14 mouse cellular contexts compared by ENCODE assay signal in genomic region chr14:54481402-54481801, GRCm38 (mm10). TPM values are rescaled to one million over a fixed set of nuclear protein-coding genes. Genes with fewer than 3 reads are reported as not detected.
A peak's percentile ranks its signal among the peaks of the same experiment; 100 is the strongest.
DNase-seq lines count a peak whose midpoint lies in the region; ATAC-seq lines count a peak whose summit lies in the region.
"Had no signal": no experiment of that assay in that cellular context is flagged by ENCODE, and none has a peak within 500 bp of the region (broad histone marks: within the 10 kb centered on the region; RNA-seq: fewer than 3 reads in every experiment).

No protein-coding gene starts in this region.

- 79% methylated on average over 8 of the region's 8 CpGs for WGBS in forebrain, embryonic 10.5 days

- no peak overlapping the region for H3K4me3 ChIP-seq in forebrain, embryonic 10.5 days
- H3K4me3 ChIP-seq: hindbrain, embryonic 12.5 days; limb, embryonic 13.5 days had no signal

- no peaks in the 10 kb centered on the region for H3K36me3 ChIP-seq in forebrain, embryonic 10.5 days (replicated peaks)
- H3K36me3 ChIP-seq: hindbrain, embryonic 12.5 days; limb, embryonic 13.5 days had no signal

- H3K27ac ChIP-seq in forebrain, embryonic 10.5 days: no peak overlapping the region
- H3K27ac ChIP-seq: hindbrain, embryonic 12.5 days; limb, embryonic 13.5 days; stomach, postnatal 0 days had no signal

- DNase-seq in adrenal gland, adult 2 months: peak; percentile 62
- DNase-seq in adrenal gland, adult 18-20 months (ENCODE audit: low spot score in 2 of 2): no peak
- peak; percentile 34 for DNase-seq in NIH3T3 (ENCODE audit: low read depth)
- peak; percentile 84 for DNase-seq in induced T-regulatory cell, adult 2 months (ENCODE audit: low read depth)
- DNase-seq in thymus, postnatal 10 days (ENCODE audit: low spot score in 2 of 2): peak; percentile 41 to 42
- DNase-seq in cerebellum, adult 11 months: no peak
- DNase-seq in forebrain, embryonic 10.5 days (ENCODE audit: extremely low spot score, low spot score): no peak
- DNase-seq: cerebellum, postnatal 25 days; lung, embryonic 14.5 days; right cerebral cortex, postnatal 25 days had no signal

- no peak for ATAC-seq in erythroid progenitor cell, adult 5-6 weeks (replicated peaks; ENCODE audit: low FRiP score, poor library complexity, severe bottlenecking)

- peaks cover 45% of the 10 kb centered on the region for H3K4me1 ChIP-seq in forebrain, embryonic 10.5 days

- no peaks in the 10 kb centered on the region for H3K9me3 ChIP-seq in forebrain, embryonic 10.5 days
- H3K9me3 ChIP-seq: hindbrain, embryonic 12.5 days; limb, embryonic 13.5 days had no signal

- peaks cover 54% of the 10 kb centered on the region for H3K27me3 ChIP-seq in forebrain, embryonic 10.5 days (ENCODE audit: poor library complexity, severe bottlenecking)

RNA-seq across cellular contexts. Expression of gene Rem2, which starts 5.5 kb away (rescaled TPM):
- under 1 TPM; 0.29 to 0.45 TPM for total RNA-seq in adrenal gland, adult 2 months (2021)
- polyA plus RNA-seq in adrenal gland, adult 2 months (2012; rRNA removed): 0.40 and 0.49 TPM in 2 replicates
- 1 to 10 TPM in 1 of 2 experiments, under 1 TPM in 1; 0.26 to 1.1 TPM for total RNA-seq in adrenal gland, adult 18-20 months (2021)
- not detected in 2 replicates for total RNA-seq in erythroid progenitor cell, adult 5-6 weeks (2015; ENCODE audit: low replicate concordance)
- total RNA-seq in erythroid progenitor cell, adult 5-6 weeks (2017; ENCODE audit: low replicate concordance): not detected in 2 replicates
- 12.5 TPM in 2 replicates for polyA plus RNA-seq in forebrain, embryonic 10.5 days (2016; fragmentation: Nextera tagmentation; extraction: Ambion mirVana)

RNA-seq across cellular contexts. Expression of gene Lrp10, which starts 17.5 kb away (rescaled TPM):
- 100 to 1,000 TPM; 116 to 139 TPM for total RNA-seq in adrenal gland, adult 2 months (2021)
- polyA plus RNA-seq in adrenal gland, adult 2 months (2012; rRNA removed): 262 and 276 TPM in 2 replicates
- total RNA-seq in adrenal gland, adult 18-20 months (2021): 100 to 1,000 TPM in 1 of 2 experiments, 10 to 100 TPM in 1; 95.4 to 119 TPM
- 21.0 and 22.0 TPM in 2 replicates for total RNA-seq in erythroid progenitor cell, adult 5-6 weeks (2015; ENCODE audit: low replicate concordance)
- total RNA-seq in erythroid progenitor cell, adult 5-6 weeks (2017; ENCODE audit: low replicate concordance): 23.0 and 38.6 TPM in 2 replicates
- polyA plus RNA-seq in forebrain, embryonic 10.5 days (2016; fragmentation: Nextera tagmentation; extraction: Ambion mirVana): 23.8 and 24.4 TPM in 2 replicates

RNA-seq across cellular contexts. Expression of gene Prmt5, which starts 35.9 kb away (rescaled TPM):
- total RNA-seq in adrenal gland, adult 2 months (2021): 10 to 100 TPM; 45.2 to 47.4 TPM
- 39.1 and 44.3 TPM in 2 replicates for polyA plus RNA-seq in adrenal gland, adult 2 months (2012; rRNA removed)
- 10 to 100 TPM; 38.9 to 43.3 TPM for total RNA-seq in adrenal gland, adult 18-20 months (2021)
- 9.6 and 11.5 TPM in 2 replicates for total RNA-seq in erythroid progenitor cell, adult 5-6 weeks (2015; ENCODE audit: low replicate concordance)
- total RNA-seq in erythroid progenitor cell, adult 5-6 weeks (2017; ENCODE audit: low replicate concordance): 7.4 and 8.2 TPM in 2 replicates
- 162 and 164 TPM in 2 replicates for polyA plus RNA-seq in forebrain, embryonic 10.5 days (2016; fragmentation: Nextera tagmentation; extraction: Ambion mirVana)

RNA-seq across cellular contexts. Expression of gene Mmp14, which starts 50.0 kb away (rescaled TPM):
- 10 to 100 TPM; 36.2 to 39.9 TPM for total RNA-seq in adrenal gland, adult 2 months (2021)
- 173 and 192 TPM in 2 replicates for polyA plus RNA-seq in adrenal gland, adult 2 months (2012; rRNA removed)
- total RNA-seq in adrenal gland, adult 18-20 months (2021): 10 to 100 TPM; 26.4 to 38.4 TPM
- 1.8 TPM in 1 of 2 replicates, not detected in the other for total RNA-seq in erythroid progenitor cell, adult 5-6 weeks (2015; ENCODE audit: low replicate concordance)
- 1.4 and 1.7 TPM in 2 replicates for total RNA-seq in erythroid progenitor cell, adult 5-6 weeks (2017; ENCODE audit: low replicate concordance)
- polyA plus RNA-seq in forebrain, embryonic 10.5 days (2016; fragmentation: Nextera tagmentation; extraction: Ambion mirVana): 52.4 and 54.6 TPM in 2 replicates

RNA-seq across cellular contexts. Expression of gene Mrpl52, which starts 54.7 kb away (rescaled TPM):
- 100 to 1,000 TPM; 162 to 202 TPM for total RNA-seq in adrenal gland, adult 2 months (2021)
- 2,091 and 3,081 TPM in 2 replicates for polyA plus RNA-seq in adrenal gland, adult 2 months (2012; rRNA removed)
- total RNA-seq in adrenal gland, adult 18-20 months (2021): 100 to 1,000 TPM; 180 to 210 TPM
- total RNA-seq in erythroid progenitor cell, adult 5-6 weeks (2015; ENCODE audit: low replicate concordance): 74.6 and 93.1 TPM in 2 replicates
- 1.1 and 26.1 TPM in 2 replicates for total RNA-seq in erythroid progenitor cell, adult 5-6 weeks (2017; ENCODE audit: low replicate concordance)
- polyA plus RNA-seq in forebrain, embryonic 10.5 days (2016; fragmentation: Nextera tagmentation; extraction: Ambion mirVana): 200 and 201 TPM in 2 replicates

Comparison
In these comparisons a context has a peak if more than half of its experiments do, and no peak if none do; other contexts are left out.
1. DNase-seq: peak in adrenal gland, adult 2 months (single experiment), NIH3T3 (single experiment), induced T-regulatory cell, adult 2 months (single experiment) and thymus, postnatal 10 days (2 of 2); none in adrenal gland, adult 18-20 months (0 of 2), cerebellum, adult 11 months (single experiment) and forebrain, embryonic 10.5 days (single experiment).